Mouse (Mus musculus): ENCODE measurements around the gene Mindy2.
"Not testable (repeated sequence)": the region's sequence is repeated elsewhere in the genome, so short reads cannot be mapped to it uniquely, and the experiment has no call there.

DNA sequence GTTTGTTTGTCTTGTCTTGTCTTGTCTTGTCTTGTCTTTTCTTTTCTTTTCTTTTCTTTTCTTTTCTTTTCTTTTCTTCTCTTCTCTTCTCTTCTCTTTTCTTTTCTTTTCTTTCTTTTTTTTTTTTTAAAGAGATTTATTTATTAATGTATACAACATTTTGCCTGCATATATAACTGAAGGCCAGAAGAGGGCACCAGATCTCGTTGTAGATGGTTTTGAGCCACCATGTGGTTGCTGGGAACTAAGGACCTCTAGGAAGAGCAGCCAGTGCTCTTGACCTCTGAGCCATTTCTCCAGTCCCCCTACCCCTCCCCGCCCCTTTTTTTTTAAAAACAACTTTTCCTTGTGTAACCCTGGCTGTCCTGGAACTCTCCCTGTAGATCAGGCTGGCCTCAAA is 104.7 kb downstream of the Mindy2 start:
- not testable (repeated sequence) for TF ChIP-seq CTCF (IDR thresholded peaks at IDR 0.05; ENCODE audit: extremely low read depth, insufficient read depth, insufficient read length, insufficient replicate concordance); POLR2A (IDR thresholded peaks at IDR 0.05; ENCODE audit: low read depth, low read length)
